Mouse (Mus musculus) forelimb bud, embryonic 11.5 days (tissue): ENCODE data around the gene Bpnt1.

Source experiments
- DNase-seq: peaks from one replicate; pipeline ENCODE4 v3.0.0-alpha.2; 2012; ENCODE audit warnings: low read depth, low spot score

Bpnt1 gene

DNA sequence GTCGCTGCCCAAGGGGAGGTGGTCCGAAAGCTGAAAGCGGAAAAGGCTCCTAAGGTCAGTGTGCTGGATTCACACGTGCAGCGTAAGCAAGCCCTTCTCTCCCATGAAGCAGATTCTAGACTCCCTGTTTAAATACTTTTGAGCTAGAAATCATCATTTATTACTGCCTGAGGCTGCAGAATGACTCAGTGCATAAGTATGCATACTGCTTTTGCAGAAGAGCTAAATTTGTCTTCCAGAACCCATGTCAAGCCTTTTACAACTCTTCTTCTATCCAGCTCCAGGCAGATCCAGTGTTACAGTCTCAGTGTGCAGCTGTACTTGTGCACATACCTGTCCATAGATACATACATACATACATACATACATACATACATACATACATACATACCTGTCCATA, 69.7 kb downstream of the Bpnt1 start:
- DNase-seq, result no peak

DNA sequence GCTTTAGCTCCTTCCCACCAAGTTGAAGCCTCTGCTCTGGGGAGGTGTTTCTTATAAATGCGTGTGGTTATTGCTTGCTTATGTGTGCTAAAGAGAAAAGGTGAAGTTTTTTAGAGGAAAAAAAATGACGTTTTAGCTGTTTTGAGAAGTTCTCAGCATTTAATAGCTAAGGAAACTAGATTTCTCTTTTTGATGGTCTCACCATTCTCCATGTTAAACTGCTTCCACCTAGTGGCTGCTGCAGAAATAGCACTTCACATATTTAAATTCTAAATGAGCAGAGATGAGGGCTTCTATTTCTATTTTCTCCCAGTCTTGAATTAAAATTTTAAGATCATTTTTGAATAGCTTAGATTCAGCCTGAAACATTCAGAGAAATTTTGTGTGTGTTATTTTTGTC, 72.1 kb downstream of the Bpnt1 start:
- peak; percentile 17 for DNase-seq

DNA sequence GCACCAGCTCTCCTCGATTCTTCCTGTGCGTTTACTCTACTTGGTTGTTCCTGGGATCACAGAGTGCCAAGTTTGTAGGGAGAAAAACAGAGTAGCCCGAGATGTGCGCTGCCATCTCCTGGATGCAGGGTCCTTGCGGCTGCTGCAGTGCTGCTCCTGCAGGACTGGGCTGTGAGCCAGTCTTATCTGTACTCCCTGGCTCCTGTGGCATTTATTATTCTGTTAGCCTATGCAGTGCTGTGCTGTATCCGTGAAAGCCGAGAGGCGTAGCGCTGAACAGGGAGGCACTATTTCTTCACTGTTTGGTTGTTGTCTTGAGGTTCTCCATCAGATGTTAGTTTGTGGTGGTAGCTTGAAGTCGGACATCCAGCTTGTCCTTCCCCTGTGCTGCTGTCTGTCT, 74.0 kb downstream of the Bpnt1 start:
- DNase-seq, result no peak
